Mouse (Mus musculus) lung, embryonic 15.5 days (tissue): ENCODE measurements at regions not wholly inside any gene's neighbourhood (a gene's known extent, or its start where the extent isn't known, plus 50 kb on each side); places are given as distances from the start of the nearest gene placed in this dataset.

Experiments
- ATAC-seq: fragments of 200-750 bp; cut with Nextera tagmentation; 2 replicates; pipeline ENCODE4 v1.8.0; 2017; ENCODE audit warnings: moderate number of reproducible peaks, borderline replicate concordance; ENCODE audit not compliant: low FRiP score, low TSS enrichment; ENCODE audit errors: extremely low read depth
- H3K27ac ChIP-seq: fragments of 300-500 bp; sonication (generic); 2 replicates; pipeline ENCODE4 v1.5.1; 2015; ENCODE audit warnings: moderate library complexity, mild to moderate bottlenecking, inconsistent platforms
- H3K27me3 ChIP-seq: fragments of 300-500 bp; sonication (generic); 2 replicates; pipeline ENCODE4 v1.6.1; 2015; ENCODE audit warnings: inconsistent platforms
- H3K36me3 ChIP-seq: fragments of 300-500 bp; sonication (generic); 2 replicates; pipeline ENCODE4 v1.6.1; 2015; ENCODE audit warnings: inconsistent platforms
- H3K4me1 ChIP-seq: fragments of 300-500 bp; sonication (generic); 2 replicates; pipeline ENCODE4 v1.6.1; 2015; ENCODE audit warnings: inconsistent platforms
- H3K4me2 ChIP-seq: fragments of 300-500 bp; sonication (generic); 2 replicates; pipeline ENCODE4 v1.6.1; 2015; ENCODE audit warnings: inconsistent platforms, mild to moderate bottlenecking, moderate library complexity
- H3K4me3 ChIP-seq: fragments of 300-500 bp; sonication (generic); 2 replicates; pipeline ENCODE4 v1.5.1; 2015; ENCODE audit warnings: mild to moderate bottlenecking, inconsistent platforms
- H3K9ac ChIP-seq: fragments of 300-500 bp; sonication (generic); 2 replicates; pipeline ENCODE4 v1.6.1; 2015; ENCODE audit warnings: inconsistent platforms
- H3K9me3 ChIP-seq: fragments of 300-500 bp; sonication (generic); 2 replicates; pipeline ENCODE4 v1.6.1; 2016; ENCODE audit warnings: inconsistent platforms
- WGBS: fragments of 180-500 bp; shearing (Covaris S2); methylation state at CpG from one replicate; pipeline ENCODE4 v1.1.7; 2015; 5-methylcytosine and 5-hydroxymethylcytosine counted together

- no peak overlapping the region for H3K4me3 ChIP-seq
Measured at GRCm38 (mm10) chr13:37468304-37469178, 123.5 kb downstream of the Ly86 start.

GRCm38 (mm10) chr13:37470230-37470907 lies 125.4 kb downstream of the Ly86 start:
- Histone ChIP-seq H3K4me3 (no peak overlapping the region), H3K4me2 (no peak overlapping the region), H3K4me1 (peaks cover 49% of the 10 kb centered on the region), H3K9ac (no peak overlapping the region), H3K27ac (peak overlapping the region; percentile 26; the same call in 1 of the 2 replicates), H3K36me3 (no peaks in the 10 kb centered on the region), H3K27me3 (no peaks in the 10 kb centered on the region), H3K9me3 (no peaks in the 10 kb centered on the region)
- WGBS = 38% methylated on average over 11 of the region's 11 CpGs
- ATAC-seq = no peak

More at GRCm38 (mm10) chr13:37468304-37469178, 123.5 kb downstream of the Ly86 start:
- peak overlapping the region; percentile 39 for H3K4me2 ChIP-seq
- no peaks in the 10 kb centered on the region for H3K27me3 ChIP-seq
- H3K4me1 ChIP-seq = peaks cover 48% of the 10 kb centered on the region
- peak; percentile 74 for ATAC-seq
- peak overlapping the region; percentile 50 for H3K9ac ChIP-seq
- WGBS = 33% methylated on average over 17 of the region's 17 CpGs
- H3K36me3 ChIP-seq = no peaks in the 10 kb centered on the region
- H3K9me3 ChIP-seq = no peaks in the 10 kb centered on the region
- H3K27ac ChIP-seq = peak overlapping the region; percentile 99

- Histone ChIP-seq H3K36me3 (no peaks in the 10 kb centered on the region), H3K4me3 (no peak overlapping the region), H3K27me3 (no peaks in the 10 kb centered on the region), H3K27ac (no peak overlapping the region; the same call in 1 of the 2 replicates), H3K4me1 (peaks cover 62% of the 10 kb centered on the region), H3K4me2 (no peak overlapping the region), H3K9ac (no peak overlapping the region), H3K9me3 (no peaks in the 10 kb centered on the region)
- 54% methylated on average over 1 of the region's 1 CpGs for WGBS
- no peak for ATAC-seq
Measured at GRCm38 (mm10) chr13:37473359-37473758, 128.4 kb downstream of the Ly86 start.

GRCm38 (mm10) chr13:37475804-37476203 lies 130.8 kb downstream of the Ly86 start:
- no peaks in the 10 kb centered on the region for H3K27me3 ChIP-seq
- no peak for ATAC-seq
- H3K9me3 ChIP-seq = no peaks in the 10 kb centered on the region
- no peaks in the 10 kb centered on the region for H3K36me3 ChIP-seq
- H3K4me3 ChIP-seq = no peak overlapping the region
- peak overlapping the region; percentile 94 for H3K27ac ChIP-seq
- H3K4me2 ChIP-seq = no peak overlapping the region
- WGBS = 55% methylated on average over 3 of the region's 3 CpGs
- peaks cover 57% of the 10 kb centered on the region for H3K4me1 ChIP-seq
- no peak overlapping the region for H3K9ac ChIP-seq

GRCm38 (mm10) chr13:37476256-37477053 lies 131.4 kb downstream of the Ly86 start:
- Histone ChIP-seq H3K4me2 (peak overlapping the region; percentile 58; the same call in 1 of the 2 replicates), H3K4me3 (no peak overlapping the region), H3K27me3 (no peaks in the 10 kb centered on the region), H3K9ac (no peak overlapping the region), H3K9me3 (no peaks in the 10 kb centered on the region), H3K36me3 (no peaks in the 10 kb centered on the region), H3K4me1 (peaks cover 63% of the 10 kb centered on the region), H3K27ac (peak overlapping the region; percentile 94)
- 48% methylated on average over 13 of the region's 13 CpGs for WGBS
- no peak for ATAC-seq

- Histone ChIP-seq H3K9ac (0 out of 2 replicates have a peak overlapping the region, but pooled peaks have one; percentile 11), H3K9me3 (no peaks in the 10 kb centered on the region), H3K27ac (peak overlapping the region; percentile 94), H3K4me2 (peak overlapping the region; percentile 58), H3K36me3 (no peaks in the 10 kb centered on the region), H3K27me3 (no peaks in the 10 kb centered on the region), H3K4me3 (no peak overlapping the region), H3K4me1 (peaks cover 69% of the 10 kb centered on the region)
- 16% methylated on average over 6 of the region's 6 CpGs for WGBS
- ATAC-seq = no peak
Measured at GRCm38 (mm10) chr13:37477342-37477741, 132.3 kb downstream of the Ly86 start.

- Histone ChIP-seq H3K9ac (peak overlapping the region; percentile 44), H3K9me3 (no peaks in the 10 kb centered on the region), H3K27ac (peak overlapping the region; percentile 94), H3K4me3 (peak overlapping the region; percentile 34), H3K4me2 (peak overlapping the region; percentile 58), H3K4me1 (peaks cover 69% of the 10 kb centered on the region), H3K36me3 (no peaks in the 10 kb centered on the region), H3K27me3 (no peaks in the 10 kb centered on the region)
- ATAC-seq = peak; percentile 73
- 2% methylated on average over 15 of the region's 15 CpGs for WGBS
Measured at GRCm38 (mm10) chr13:37477749-37478548, 132.9 kb downstream of the Ly86 start.

- H3K4me2 ChIP-seq = no peak overlapping the region
- ATAC-seq = no peak
- H3K27me3 ChIP-seq = no peaks in the 10 kb centered on the region
- H3K36me3 ChIP-seq = no peaks in the 10 kb centered on the region
- peaks cover 76% of the 10 kb centered on the region for H3K4me1 ChIP-seq
- peak overlapping the region; percentile 94 for H3K27ac ChIP-seq
- no peak overlapping the region for H3K9ac ChIP-seq
- no peaks in the 10 kb centered on the region for H3K9me3 ChIP-seq
- WGBS = 65% methylated on average over 7 of the region's 7 CpGs
- no peak overlapping the region for H3K4me3 ChIP-seq
Measured at GRCm38 (mm10) chr13:37479182-37479691, 134.2 kb downstream of the Ly86 start.

GRCm38 (mm10) chr13:37481514-37481913 lies 136.5 kb downstream of the Ly86 start:
- ATAC-seq = no peak
- Histone ChIP-seq H3K4me3 (no peak overlapping the region), H3K4me1 (peaks cover 65% of the 10 kb centered on the region), H3K36me3 (no peaks in the 10 kb centered on the region), H3K27me3 (no peaks in the 10 kb centered on the region), H3K9ac (no peak overlapping the region), H3K4me2 (peak overlapping the region; percentile 51; the same call in 1 of the 2 replicates), H3K9me3 (no peaks in the 10 kb centered on the region), H3K27ac (peak overlapping the region; percentile 99)
- 62% methylated on average over 5 of the region's 5 CpGs for WGBS

- WGBS = 8% methylated on average over 2 of the region's 2 CpGs
- ATAC-seq = no peak
- 0 out of 2 replicates have a peak overlapping the region, but pooled peaks have one; percentile 2 for H3K9ac ChIP-seq
Measured at GRCm38 (mm10) chr13:37482038-37482437, 137.0 kb downstream of the Ly86 start.

More at GRCm38 (mm10) chr13:37482038-37482437, 137.0 kb downstream of the Ly86 start:
- no peak overlapping the region for H3K4me3 ChIP-seq
- no peaks in the 10 kb centered on the region for H3K27me3 ChIP-seq
- no peaks in the 10 kb centered on the region for H3K36me3 ChIP-seq
- peaks cover 60% of the 10 kb centered on the region for H3K4me1 ChIP-seq
- H3K27ac ChIP-seq = peak overlapping the region; percentile 99
- H3K4me2 ChIP-seq = peak overlapping the region; percentile 51; the same call in 1 of the 2 replicates
- H3K9me3 ChIP-seq = no peaks in the 10 kb centered on the region
